Mouse (Mus musculus) heart, adult 2 months (tissue): ENCODE measurements around the gene Stab1. TPM values are rescaled to one million over a fixed set of nuclear protein-coding genes. Genes with fewer than 3 reads are reported as not detected.
A peak's percentile ranks its signal among the peaks of the same experiment; 100 is the strongest.

Experiments used
- DNase-seq, 2 experiments: peaks; one replicate each; pipeline ENCODE4 v3.0.0; 2021
- H3K27ac ChIP-seq: fragments of 200-600 bp; 2 replicates; pipeline ENCODE4 v1.8.1; 2022
- H3K27me3 ChIP-seq: fragments of 200-500 bp; 2 replicates; pipeline ENCODE4 v1.6.1; 2012; ENCODE audit warnings: mild to moderate bottlenecking, low read length, inconsistent platforms, mixed read lengths; ENCODE audit not compliant: control insufficient read depth, insufficient read depth
- H3K36me3 ChIP-seq: fragments of 200-500 bp; 2 replicates; pipeline ENCODE4 v1.6.1; 2012; ENCODE audit warnings: low read length, inconsistent platforms; ENCODE audit not compliant: control insufficient read depth, insufficient read depth
- H3K4me1 ChIP-seq: fragments of 200-500 bp; 2 replicates; pipeline ENCODE4 v1.6.1; 2011; ENCODE audit warnings: low read length; ENCODE audit not compliant: control insufficient read depth, insufficient read depth
- H3K4me3 ChIP-seq: fragments of 200-600 bp; 2 replicates; pipeline ENCODE4 v1.8.1; 2022
- H3K79me2 ChIP-seq: fragments of 200-500 bp; replicated peaks from 2 replicates; pipeline ENCODE4 v1.6.1; 2012; ENCODE audit warnings: mild to moderate bottlenecking, inconsistent platforms, low read length, moderate library complexity, mixed read lengths; ENCODE audit not compliant: control insufficient read depth, insufficient read depth
- H3K9ac ChIP-seq: fragments of 200-500 bp; 2 replicates; pipeline ENCODE4 v1.6.1; 2012; ENCODE audit warnings: low read depth, mild to moderate bottlenecking, control low read depth, inconsistent platforms, low read length, mixed read lengths
- CTCF ChIP-seq: fragments of 200-600 bp; IDR thresholded peaks from 2 replicates; pipeline ENCODE4 v1.8.1; 2022; ENCODE audit warnings: antibody characterized with exemption, mild to moderate bottlenecking, moderate library complexity
- EP300 ChIP-seq: fragments of 200-500 bp; IDR thresholded peaks from 2 replicates; pipeline ENCODE4 v1.6.1; 2011; ENCODE audit warnings: low read depth, low read length, control low read depth; ENCODE audit not compliant: insufficient read depth
- POLR2A ChIP-seq: fragments of 200-500 bp; IDR thresholded peaks from 2 replicates; pipeline ENCODE4 v1.6.1; 2011; ENCODE audit warnings: mild to moderate bottlenecking, low read depth, low read length, control low read depth; ENCODE audit not compliant: insufficient read depth
- WGBS: fragments of 180-500 bp; shearing (Covaris S2); methylation state at CpG from one replicate; pipeline ENCODE4 v1.1.7; 2018; 5-methylcytosine and 5-hydroxymethylcytosine counted together
- intact Hi-C: fragments of 180-260 bp; cut with DNase I; formaldehyde crosslinking; loops from one replicate; pipeline ENCODE4 v1.15.1; 2025
- polyA plus RNA-seq: library from polyadenylated mRNA; depleted of rRNA; stranded (reverse); fragments of >200 nt; gene quantifications from 2 replicates; pipeline ENCODE4 v1.2.3, GENCODE M21; 2012
- total RNA-seq, 2 experiments: library from RNA; stranded (reverse); gene quantifications; 2 replicates each; pipeline ENCODE4 v1.2.3; 2021

Gene Stab1
- total and polyA plus RNA-seq, 3 experiments = 64.2 to 77.0 (median 65.0) TPM

DNA sequence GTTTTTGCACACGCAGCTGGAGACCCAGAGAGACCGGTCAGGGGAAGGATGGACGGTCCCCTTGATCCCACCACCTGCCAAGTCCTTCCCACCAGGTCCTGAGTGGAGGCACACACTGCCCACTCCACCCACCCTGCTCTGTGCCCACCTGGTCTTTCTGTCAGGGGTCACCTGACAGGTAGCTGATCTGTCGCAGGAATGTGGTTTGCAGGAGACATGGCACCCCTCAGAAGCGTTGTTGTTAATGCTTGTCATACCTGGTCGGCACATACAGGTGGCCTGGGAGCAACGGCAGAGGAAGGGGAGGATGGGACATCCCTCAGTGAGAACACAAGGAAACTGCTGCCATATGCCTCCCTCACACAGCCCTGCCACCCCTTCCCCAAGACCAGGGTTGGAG is 7.2 kb downstream of the Stab1 start:
- H3K9ac ChIP-seq = no peak overlapping the region
- H3K27ac ChIP-seq = no peak overlapping the region
- no peaks in the 10 kb centered on the region for H3K36me3 ChIP-seq
- TF ChIP-seq CTCF (no peak), POLR2A (no peak), EP300 (no peak)
- H3K27me3 ChIP-seq = no peaks in the 10 kb centered on the region
- no peak for DNase-seq
- 82% methylated on average over 7 of the region's 7 CpGs for WGBS
- no peak overlapping the region for H3K4me3 ChIP-seq
- H3K79me2 ChIP-seq = no peaks in the 10 kb centered on the region
- H3K4me1 ChIP-seq = peaks cover 5% of the 10 kb centered on the region
- intact Hi-C loops = no loop called here

DNA sequence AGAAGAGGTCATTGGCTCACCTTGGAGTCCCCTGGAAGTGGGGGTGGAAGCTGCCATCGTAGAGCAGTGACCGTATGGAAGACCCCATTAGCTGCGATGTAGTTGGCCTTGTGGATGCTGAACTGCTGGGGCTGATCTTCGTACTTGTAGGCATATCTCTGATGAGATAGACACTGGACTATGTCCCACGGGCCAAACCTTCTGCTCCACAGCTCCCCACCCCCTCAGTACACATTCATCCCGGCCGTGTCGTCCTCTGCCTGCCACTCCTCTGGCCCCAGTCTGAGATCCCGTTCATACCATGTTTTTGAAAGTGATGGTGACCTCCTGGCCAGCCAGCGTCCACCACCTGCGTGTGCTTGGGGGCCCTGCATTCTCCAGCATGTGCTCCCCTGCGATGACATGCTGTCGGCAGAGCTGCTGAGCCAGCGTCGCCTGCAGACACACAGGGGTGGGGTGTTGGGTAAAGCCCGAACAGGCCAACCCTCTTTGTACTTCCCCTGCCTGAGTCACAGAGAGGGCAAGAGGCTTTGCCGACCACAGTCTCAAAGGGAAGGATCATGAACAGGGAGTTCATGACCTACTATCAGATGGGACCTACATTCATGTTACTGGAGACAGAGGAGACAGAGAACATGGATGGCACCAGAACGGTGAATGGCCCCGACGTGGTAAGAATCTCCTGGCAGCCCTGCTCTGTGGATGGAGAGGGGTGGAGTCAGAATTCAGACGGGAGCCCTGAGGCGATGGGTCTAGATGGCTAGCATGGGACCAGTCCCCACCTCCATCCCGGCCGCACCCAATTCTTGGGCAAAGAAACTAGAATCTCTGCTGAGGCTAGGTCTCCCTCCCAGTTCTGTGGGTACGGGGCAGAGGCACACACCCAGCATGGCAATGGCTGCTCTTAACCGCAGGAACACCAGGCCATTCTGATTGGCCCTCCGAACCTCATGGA is 8.0 kb downstream of the Stab1 start:
- no peak for DNase-seq

DNA sequence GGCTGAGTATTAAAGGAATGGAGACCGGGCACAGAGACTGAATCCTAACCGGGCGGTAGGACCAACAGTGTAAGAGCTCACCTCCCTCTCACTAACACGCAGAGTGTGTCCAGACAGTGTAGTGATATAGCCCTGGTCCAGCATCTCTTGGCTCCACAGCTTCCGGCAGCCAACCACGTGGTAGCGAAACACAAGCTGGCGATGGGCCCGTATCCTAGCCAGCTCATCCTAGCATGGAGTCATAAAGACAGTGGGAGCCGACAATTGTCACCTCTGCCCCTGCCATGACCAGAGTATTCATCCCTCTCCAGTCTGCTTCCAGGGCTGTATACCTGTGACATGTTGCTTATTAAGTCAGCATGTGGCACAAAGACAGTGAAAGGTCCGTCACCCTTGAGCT is 22.7 kb downstream of the Stab1 start:
- H3K79me2 ChIP-seq = no peaks in the 10 kb centered on the region
- DNase-seq = no peak
- no peaks in the 10 kb centered on the region for H3K36me3 ChIP-seq
- H3K4me1 ChIP-seq = no peaks in the 10 kb centered on the region
- 94% methylated on average over 11 of the region's 11 CpGs for WGBS
- H3K27me3 ChIP-seq = no peaks in the 10 kb centered on the region
- no peak overlapping the region for H3K4me3 ChIP-seq
- H3K9ac ChIP-seq = no peak overlapping the region
- TF ChIP-seq EP300 (no peak), POLR2A (no peak), CTCF (no peak)
- H3K27ac ChIP-seq = no peak overlapping the region
- intact Hi-C loops = no loop called here

More for the DNA sequence above, 8.0 kb downstream of the Stab1 start:
- Histone ChIP-seq H3K79me2 (no peaks in the 10 kb centered on the region), H3K4me3 (no peak overlapping the region), H3K36me3 (no peaks in the 10 kb centered on the region), H3K9ac (no peak overlapping the region), H3K4me1 (peaks cover 4% of the 10 kb centered on the region), H3K27me3 (no peaks in the 10 kb centered on the region), H3K27ac (no peak overlapping the region)
- WGBS = 59% methylated on average over 27 of the region's 27 CpGs
- TF ChIP-seq CTCF (no peak), POLR2A (no peak), EP300 (no peak)
- intact Hi-C loops = no loop called here

DNA sequence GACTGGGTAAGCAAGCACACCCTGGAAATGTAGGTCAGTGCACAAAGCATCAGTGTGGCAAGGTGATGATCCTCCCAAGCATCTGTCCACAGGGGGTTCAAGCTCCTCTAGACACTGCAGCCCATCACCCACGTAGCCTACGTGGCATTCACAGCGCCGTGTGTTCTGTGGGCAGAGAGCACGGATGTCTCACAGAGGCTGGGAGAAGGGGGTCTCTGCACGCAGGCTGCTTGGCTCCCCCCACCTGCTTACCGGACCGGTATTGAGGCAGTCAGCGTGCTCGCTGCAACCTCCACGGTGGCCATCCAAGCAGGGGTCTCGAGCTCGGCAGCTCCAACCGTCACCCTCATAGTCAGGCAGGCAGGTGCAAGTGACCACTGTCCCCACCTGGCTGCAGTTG is 27.4 kb downstream of the Stab1 start:
- peak in 1 of 2 experiments; percentile 16 for DNase-seq
- intact Hi-C loops = no loop called here
- H3K27me3 ChIP-seq = no peaks in the 10 kb centered on the region
- H3K36me3 ChIP-seq = no peaks in the 10 kb centered on the region
- no peak overlapping the region for H3K4me3 ChIP-seq
- no peak for TF ChIP-seq CTCF
- TF ChIP-seq POLR2A = no peak
- TF ChIP-seq EP300 = no peak
- H3K27ac ChIP-seq = no peak overlapping the region
- no peaks in the 10 kb centered on the region for H3K79me2 ChIP-seq
- H3K9ac ChIP-seq = no peak overlapping the region
- WGBS = 98% methylated on average over 14 of the region's 14 CpGs
- H3K4me1 ChIP-seq = no peaks in the 10 kb centered on the region; the same call in none of the 2 replicates

DNA sequence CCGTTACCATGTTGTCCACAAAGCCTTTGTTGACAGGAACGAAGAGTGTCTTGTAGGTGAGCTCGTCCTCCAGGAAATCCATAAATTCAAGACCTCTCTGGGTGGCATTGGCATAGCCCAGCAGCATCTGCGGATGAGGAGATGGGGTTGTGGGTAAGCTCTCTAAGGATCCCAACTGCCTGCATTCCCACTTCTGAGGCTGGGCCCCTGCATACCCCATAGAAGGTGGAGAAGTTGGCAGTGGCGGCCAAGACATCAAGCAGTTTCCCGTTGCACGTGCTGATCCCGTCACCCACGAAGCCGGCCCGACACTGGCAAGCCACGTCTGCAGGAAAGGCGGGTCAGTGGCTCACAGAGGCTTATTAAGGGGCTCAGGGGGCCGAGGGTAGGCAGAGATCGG is 28.3 kb downstream of the Stab1 start:
- H3K27me3 ChIP-seq = no peaks in the 10 kb centered on the region
- 83% methylated on average over 15 of the region's 15 CpGs for WGBS
- no peak overlapping the region for H3K27ac ChIP-seq
- H3K79me2 ChIP-seq = no peaks in the 10 kb centered on the region
- no peak overlapping the region for H3K9ac ChIP-seq
- no peak for TF ChIP-seq EP300
- no peak for TF ChIP-seq POLR2A
- no peak for TF ChIP-seq CTCF
- DNase-seq = peak in 1 of 2 experiments; percentile 15
- no peak overlapping the region for H3K4me3 ChIP-seq
- intact Hi-C loops = no loop called here
- no peaks in the 10 kb centered on the region; the same call in none of the 2 replicates for H3K4me1 ChIP-seq
- no peaks in the 10 kb centered on the region for H3K36me3 ChIP-seq

DNA sequence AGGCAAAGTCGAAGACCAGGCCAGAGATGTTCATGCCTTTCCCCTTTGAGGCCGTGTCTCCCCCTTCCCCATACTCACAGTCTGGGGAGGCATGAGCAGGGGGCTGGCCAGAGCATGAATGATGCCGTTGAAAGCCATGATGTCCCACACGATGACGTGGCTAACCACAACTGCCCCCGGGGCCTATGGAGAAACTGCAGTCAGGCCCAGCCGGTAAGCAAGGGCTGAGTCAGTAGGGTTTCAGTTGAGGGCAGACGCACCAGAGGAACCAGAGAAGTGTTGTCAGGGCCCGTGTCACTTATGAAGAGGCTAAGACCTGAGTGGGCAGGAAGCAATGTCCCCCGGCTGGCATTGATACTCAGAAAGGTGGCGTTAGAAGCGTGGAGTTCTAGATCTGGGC is 28.8 kb downstream of the Stab1 start:
- no peaks in the 10 kb centered on the region for H3K27me3 ChIP-seq
- no peaks in the 10 kb centered on the region for H3K36me3 ChIP-seq
- H3K9ac ChIP-seq = no peak overlapping the region
- no peaks in the 10 kb centered on the region; the same call in none of the 2 replicates for H3K4me1 ChIP-seq
- H3K27ac ChIP-seq = no peak overlapping the region
- 77% methylated on average over 12 of the region's 12 CpGs for WGBS
- H3K4me3 ChIP-seq = no peak overlapping the region
- DNase-seq = peak in 1 of 2 experiments; percentile 19
- no peaks in the 10 kb centered on the region for H3K79me2 ChIP-seq
- no peak for TF ChIP-seq POLR2A
- TF ChIP-seq CTCF = no peak
- intact Hi-C loops = no loop called here
